9 mouse cellular contexts compared by ENCODE assay signal in the genomic region with DNA sequence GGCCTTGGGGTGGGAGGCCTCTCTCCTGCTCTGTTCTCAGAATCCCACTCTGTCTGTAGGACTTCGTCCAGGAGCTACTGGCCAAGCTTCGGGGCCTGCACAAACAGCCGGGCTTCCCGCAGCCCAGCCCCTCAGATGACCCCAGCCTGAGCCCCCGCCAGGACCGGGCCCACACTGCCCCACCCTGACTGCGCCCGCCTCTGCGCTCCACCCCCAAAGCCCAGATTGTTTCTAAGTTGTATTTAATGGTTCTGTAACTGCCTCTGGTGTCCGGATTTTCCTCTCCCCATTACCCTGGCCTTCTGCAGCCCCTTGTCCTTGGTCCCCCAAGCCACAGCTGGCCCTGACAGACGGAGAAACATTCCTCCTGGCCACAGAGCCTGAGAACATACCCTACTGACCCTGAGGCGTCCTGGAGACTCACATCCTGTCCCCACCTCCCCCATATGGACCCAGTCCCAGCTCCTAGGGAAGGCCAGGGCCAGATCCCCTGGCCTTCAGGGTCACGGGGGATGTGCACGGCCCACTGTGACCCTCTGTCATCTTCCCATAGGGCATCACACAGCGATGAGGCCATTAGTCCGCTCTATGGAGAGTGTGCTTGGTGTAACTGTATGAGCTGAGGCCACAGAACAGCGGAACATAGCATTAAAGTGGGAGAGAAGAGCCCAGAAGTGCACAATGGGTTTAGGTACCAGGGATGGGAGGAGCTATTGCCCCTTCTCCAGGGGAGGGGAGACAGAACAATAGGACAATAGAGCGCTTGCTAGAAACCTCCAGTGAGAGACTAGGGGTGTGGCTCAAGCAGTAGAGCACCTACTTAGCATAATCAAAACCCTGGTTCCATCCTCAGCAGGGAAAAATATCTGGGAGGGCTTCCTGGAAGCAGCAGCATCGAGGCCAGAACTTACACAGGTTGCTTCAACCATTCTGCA. TPM values are rescaled to one million over a fixed set of nuclear protein-coding genes. Genes with fewer than 3 reads are reported as not detected.
DNase-seq lines count a peak whose midpoint lies in the region; ATAC-seq lines count a peak whose summit lies in the region.
"Had no signal": no experiment of that assay in that cellular context is flagged by ENCODE, and none has a peak within 500 bp of the region (broad histone marks: within the 10 kb centered on the region; RNA-seq: fewer than 3 reads in every experiment).

No protein-coding gene starts in this region.

- no peak overlapping the region for H3K4me2 ChIP-seq in hindbrain, embryonic 16.5 days (ENCODE audit: low read length)
- no peak overlapping the region; the same call in 1 of the 2 replicates for H3K4me2 ChIP-seq in embryonic facial prominence, embryonic 13.5 days
- no peak overlapping the region for H3K4me2 ChIP-seq in limb, embryonic 12.5 days

- H3K9ac ChIP-seq in hindbrain, embryonic 16.5 days (ENCODE audit: low read depth, low read length) = no peak overlapping the region; the same call in 1 of the 2 replicates
- 0 out of 2 replicates have a peak overlapping the region, but pooled peaks have one; percentile 12 for H3K9ac ChIP-seq in embryonic facial prominence, embryonic 13.5 days
- peak overlapping the region; percentile 37; the same call in 1 of the 2 replicates for H3K9ac ChIP-seq in limb, embryonic 12.5 days (replicated peaks)

- 15% methylated on average over 19 of the region's 19 CpGs for WGBS in hindbrain, embryonic 10.5 days
- WGBS in hindbrain, embryonic 16.5 days = 21% methylated on average over 19 of the region's 19 CpGs
- 37% methylated on average over 19 of the region's 19 CpGs for WGBS in embryonic facial prominence, embryonic 13.5 days
- 27% methylated on average over 19 of the region's 19 CpGs for WGBS in limb, embryonic 12.5 days

- no peaks in the 10 kb centered on the region for H3K9me3 ChIP-seq in hindbrain, embryonic 10.5 days
- H3K9me3 ChIP-seq in hindbrain, embryonic 16.5 days (ENCODE audit: control insufficient read depth, low read length) = no peaks in the 10 kb centered on the region
- H3K9me3 ChIP-seq in embryonic facial prominence, embryonic 13.5 days = no peaks in the 10 kb centered on the region
- no peaks in the 10 kb centered on the region for H3K9me3 ChIP-seq in limb, embryonic 12.5 days
- H3K9me3 ChIP-seq: G1E had no signal

- H3K27ac ChIP-seq in hindbrain, embryonic 10.5 days = peak overlapping the region; percentile 91
- H3K27ac ChIP-seq in hindbrain, embryonic 16.5 days (ENCODE audit: low read depth, low read length) = no peak overlapping the region
- H3K27ac ChIP-seq in embryonic facial prominence, embryonic 13.5 days = peak overlapping the region; percentile 22; the same call in 1 of the 2 replicates
- H3K27ac ChIP-seq in limb, embryonic 12.5 days = peak overlapping the region; percentile 59; the same call in 1 of the 2 replicates

- no peak for ATAC-seq in hindbrain, embryonic 16.5 days
- ATAC-seq in embryonic facial prominence, embryonic 13.5 days (ENCODE audit: insufficient number of reproducible peaks, insufficient read depth, low FRiP score, low TSS enrichment, low read depth) = no peak
- ATAC-seq in limb, embryonic 12.5 days (ENCODE audit: insufficient number of reproducible peaks, insufficient read depth, low FRiP score, low TSS enrichment, low read depth) = no peak

- H3K36me3 ChIP-seq in hindbrain, embryonic 10.5 days = no peaks in the 10 kb centered on the region
- H3K36me3 ChIP-seq in hindbrain, embryonic 16.5 days (ENCODE audit: control insufficient read depth, insufficient read depth, low read length) = no peaks in the 10 kb centered on the region
- no peaks in the 10 kb centered on the region for H3K36me3 ChIP-seq in embryonic facial prominence, embryonic 13.5 days
- H3K36me3 ChIP-seq in limb, embryonic 12.5 days = no peaks in the 10 kb centered on the region
- H3K36me3 ChIP-seq: G1E had no signal

- intact Hi-C loops in heart, postnatal 25 days (cut with DNase I) = no loop called here

- peak overlapping the region; percentile 65 for H3K4me3 ChIP-seq in hindbrain, embryonic 10.5 days
- no peak overlapping the region for H3K4me3 ChIP-seq in hindbrain, embryonic 16.5 days (ENCODE audit: low read length)
- no peak overlapping the region for H3K4me3 ChIP-seq in embryonic facial prominence, embryonic 13.5 days
- no peak overlapping the region for H3K4me3 ChIP-seq in limb, embryonic 12.5 days (replicated peaks)

- peaks cover 61% of the 10 kb centered on the region for H3K4me1 ChIP-seq in hindbrain, embryonic 10.5 days (replicated peaks)
- peaks cover 9% of the 10 kb centered on the region for H3K4me1 ChIP-seq in hindbrain, embryonic 16.5 days (ENCODE audit: control insufficient read depth, insufficient read depth, low read depth, low read length)
- H3K4me1 ChIP-seq in embryonic facial prominence, embryonic 13.5 days = peaks cover 50% of the 10 kb centered on the region
- H3K4me1 ChIP-seq in limb, embryonic 12.5 days (replicated peaks) = peaks cover 42% of the 10 kb centered on the region

- H3K27me3 ChIP-seq in hindbrain, embryonic 10.5 days (ENCODE audit: insufficient read depth, poor library complexity, severe bottlenecking) = peaks cover 19% of the 10 kb centered on the region
- no peaks in the 10 kb centered on the region for H3K27me3 ChIP-seq in hindbrain, embryonic 16.5 days (replicated peaks; ENCODE audit: control insufficient read depth, insufficient read depth, low read length)
- no peaks in the 10 kb centered on the region for H3K27me3 ChIP-seq in embryonic facial prominence, embryonic 13.5 days
- peaks cover 19% of the 10 kb centered on the region for H3K27me3 ChIP-seq in limb, embryonic 12.5 days

- DNase-seq in hindbrain, embryonic 10.5 days (ENCODE audit: low spot score) = peak; percentile 60
- peak; percentile 63 for DNase-seq in heart, postnatal 25 days (ENCODE audit: low spot score)
- DNase-seq in testis, postnatal 10 days (ENCODE audit: low spot score) = peak; percentile 77
- no peak for DNase-seq in right cerebral cortex, postnatal 14 days
- no peak for DNase-seq in right cerebral cortex, adult 18-20 months

RNA-seq across cellular contexts. Expression of gene Ppp1r14a, which starts 4.3 kb away (rescaled TPM):
- 35.5 and 55.7 TPM in 2 replicates for polyA plus RNA-seq in hindbrain, embryonic 10.5 days (2016; fragmentation: Nextera tagmentation; extraction: Ambion mirVana)
- polyA plus RNA-seq in hindbrain, embryonic 16.5 days (2015; fragmentation: Nextera tagmentation; extraction: Ambion mirVana) = 2.8 and 2.9 TPM in 2 replicates
- 10.1 and 10.5 TPM in 2 replicates for polyA plus RNA-seq in embryonic facial prominence, embryonic 13.5 days (2015; fragmentation: Nextera tagmentation; extraction: Ambion mirVana)
- 1 to 10 TPM; 9.6 to 9.9 TPM for total RNA-seq in heart, postnatal 25 days (2021)
- polyA plus RNA-seq in limb, embryonic 12.5 days (2016; fragmentation: Nextera tagmentation; extraction: Ambion mirVana) = 7.6 and 8.0 TPM in 2 replicates
- total RNA-seq: G1E had no signal

RNA-seq across cellular contexts. Expression of gene Dpf1, which starts 10.4 kb away (rescaled TPM):
- 28.3 and 60.6 TPM in 2 replicates for polyA plus RNA-seq in hindbrain, embryonic 10.5 days (2016; fragmentation: Nextera tagmentation; extraction: Ambion mirVana)
- polyA plus RNA-seq in hindbrain, embryonic 16.5 days (2015; fragmentation: Nextera tagmentation; extraction: Ambion mirVana) = 166 and 173 TPM in 2 replicates
- 28.4 and 29.9 TPM in 2 replicates for polyA plus RNA-seq in embryonic facial prominence, embryonic 13.5 days (2015; fragmentation: Nextera tagmentation; extraction: Ambion mirVana)
- under 1 TPM in 1 of 2 experiments, not detected in 1; 0.53 TPM for total RNA-seq in heart, postnatal 25 days (2021)
- 22.4 and 23.7 TPM in 2 replicates for polyA plus RNA-seq in limb, embryonic 12.5 days (2016; fragmentation: Nextera tagmentation; extraction: Ambion mirVana)

RNA-seq across cellular contexts. Expression of gene Spint2, which starts 11.7 kb away (rescaled TPM):
- polyA plus RNA-seq in hindbrain, embryonic 10.5 days (2016; fragmentation: Nextera tagmentation; extraction: Ambion mirVana) = 43.7 and 65.7 TPM in 2 replicates
- 85.4 and 91.2 TPM in 2 replicates for polyA plus RNA-seq in hindbrain, embryonic 16.5 days (2015; fragmentation: Nextera tagmentation; extraction: Ambion mirVana)
- polyA plus RNA-seq in embryonic facial prominence, embryonic 13.5 days (2015; fragmentation: Nextera tagmentation; extraction: Ambion mirVana) = 118 and 127 TPM in 2 replicates
- total RNA-seq in heart, postnatal 25 days (2021) = 10 to 100 TPM; 33.5 to 37.1 TPM
- polyA plus RNA-seq in limb, embryonic 12.5 days (2016; fragmentation: Nextera tagmentation; extraction: Ambion mirVana) = 106 and 107 TPM in 2 replicates

RNA-seq across cellular contexts. Expression of gene 2200002D01Rik, which starts 45.1 kb away (rescaled TPM):
- polyA plus RNA-seq in hindbrain, embryonic 10.5 days (2016; fragmentation: Nextera tagmentation; extraction: Ambion mirVana) = 6.9 and 7.4 TPM in 2 replicates
- polyA plus RNA-seq in hindbrain, embryonic 16.5 days (2015; fragmentation: Nextera tagmentation; extraction: Ambion mirVana) = 1.2 and 1.9 TPM in 2 replicates
- polyA plus RNA-seq in embryonic facial prominence, embryonic 13.5 days (2015; fragmentation: Nextera tagmentation; extraction: Ambion mirVana) = 2.2 and 4.4 TPM in 2 replicates
- 1 to 10 TPM in 1 of 2 experiments, under 1 TPM in 1; 0.73 to 3.7 TPM for total RNA-seq in heart, postnatal 25 days (2021)
- 2.5 and 2.7 TPM in 2 replicates for polyA plus RNA-seq in limb, embryonic 12.5 days (2016; fragmentation: Nextera tagmentation; extraction: Ambion mirVana)
- polyA plus RNA-seq: G1E had no signal

RNA-seq across cellular contexts. Expression of gene Yif1b, which starts 55.3 kb away (rescaled TPM):
- polyA plus RNA-seq in hindbrain, embryonic 10.5 days (2016; fragmentation: Nextera tagmentation; extraction: Ambion mirVana) = 110 and 115 TPM in 2 replicates
- 109 and 114 TPM in 2 replicates for polyA plus RNA-seq in hindbrain, embryonic 16.5 days (2015; fragmentation: Nextera tagmentation; extraction: Ambion mirVana)
- polyA plus RNA-seq in embryonic facial prominence, embryonic 13.5 days (2015; fragmentation: Nextera tagmentation; extraction: Ambion mirVana) = 110 and 111 TPM in 2 replicates
- 10 to 100 TPM; 75.2 to 78.9 TPM for total RNA-seq in heart, postnatal 25 days (2021)
- polyA plus RNA-seq in limb, embryonic 12.5 days (2016; fragmentation: Nextera tagmentation; extraction: Ambion mirVana) = 104 and 105 TPM in 2 replicates

Comparison
In these comparisons a context has a peak if more than half of its experiments do, and no peak if none do; other contexts are left out.
1. DNase-seq: peak in hindbrain, embryonic 10.5 days (single experiment), heart, postnatal 25 days (single experiment) and testis, postnatal 10 days (single experiment); none in right cerebral cortex, postnatal 14 days (single experiment) and right cerebral cortex, adult 18-20 months (single experiment).